8 mouse cellular contexts compared by ENCODE assay signal in genomic region chr8:70601271-70601649, GRCm38 (mm10). TPM values are rescaled to one million over a fixed set of nuclear protein-coding genes. Genes with fewer than 3 reads are reported as not detected.
DNase-seq lines count a peak whose midpoint lies in the region; ATAC-seq and TF ChIP-seq lines count a peak whose summit lies in the region.

No protein-coding gene starts in this region.

- TF ChIP-seq CTCF in cerebellum, adult 2 months (IDR thresholded peaks at IDR 0.05; ENCODE audit: borderline replicate concordance, insufficient read depth, low read depth, low read length) = no peak

- no peak for TF ChIP-seq POLR2A in cerebellum, adult 2 months (IDR thresholded peaks at IDR 0.05; ENCODE audit: borderline replicate concordance, insufficient read depth, low read length)

- peaks cover 5% of the 10 kb centered on the region; the same call in 1 of the 2 replicates for H3K4me1 ChIP-seq in cerebellum, adult 2 months (ENCODE audit: control insufficient read depth, insufficient read depth, low read length)
- H3K4me1 ChIP-seq in forebrain, embryonic 15.5 days = peaks cover 45% of the 10 kb centered on the region
- peaks cover 87% of the 10 kb centered on the region for H3K4me1 ChIP-seq in hindbrain, embryonic 13.5 days (replicated peaks)

- H3K9ac ChIP-seq in forebrain, embryonic 15.5 days (replicated peaks) = peak overlapping the region; percentile 26; the same call in 1 of the 2 replicates
- H3K9ac ChIP-seq in hindbrain, embryonic 13.5 days = peak overlapping the region; percentile 58; the same call in 1 of the 2 replicates

- ATAC-seq in forebrain, embryonic 15.5 days (replicated peaks) = peak; percentile 32
- ATAC-seq in hindbrain, embryonic 13.5 days (ENCODE audit: low FRiP score) = peak; percentile 28

- no peak overlapping the region for H3K27ac ChIP-seq in cerebellum, adult 2 months (ENCODE audit: insufficient read depth, low read length)
- peak overlapping the region; percentile 60 for H3K27ac ChIP-seq in forebrain, embryonic 15.5 days (replicated peaks)
- peak overlapping the region; percentile 92 for H3K27ac ChIP-seq in hindbrain, embryonic 13.5 days

- DNase-seq in adrenal gland, adult (ENCODE audit: inconsistent age in 2 of 2, low spot score in 1 of 2) = peak; percentile 93 to 96
- DNase-seq in cerebellum, adult 2 months = peak; percentile 80 to 86
- peak; percentile 78 to 85 for DNase-seq in layer of hippocampus, postnatal 14 days (ENCODE audit: low spot score in 2 of 2)
- peak; percentile 85 for DNase-seq in lung, postnatal 14 days
- peak; percentile 97 for DNase-seq in retina, postnatal 1 day
- DNase-seq in yolk sac, embryonic 10.5 days (ENCODE audit: low spot score) = peak; percentile 81

- WGBS in cerebellum, adult 2 months = 4% methylated on average over 26 of the region's 26 CpGs
- WGBS in forebrain, embryonic 15.5 days = 1% methylated on average over 26 of the region's 26 CpGs
- under 1% methylated on average over 26 of the region's 26 CpGs for WGBS in hindbrain, embryonic 13.5 days

- no peak overlapping the region for H3K4me3 ChIP-seq in cerebellum, adult 2 months (replicated peaks; ENCODE audit: insufficient read depth, low read depth, low read length)
- peak overlapping the region; percentile 19 for H3K4me3 ChIP-seq in forebrain, embryonic 15.5 days
- H3K4me3 ChIP-seq in hindbrain, embryonic 13.5 days = peak overlapping the region; percentile 19

- no peaks in the 10 kb centered on the region for H3K36me3 ChIP-seq in forebrain, embryonic 15.5 days
- peaks cover 22% of the 10 kb centered on the region for H3K36me3 ChIP-seq in hindbrain, embryonic 13.5 days

- H3K4me2 ChIP-seq in forebrain, embryonic 15.5 days (replicated peaks) = peak overlapping the region; percentile 38
- peak overlapping the region; percentile 52 for H3K4me2 ChIP-seq in hindbrain, embryonic 13.5 days

- no peaks in the 10 kb centered on the region for H3K27me3 ChIP-seq in cerebellum, adult 2 months (ENCODE audit: control insufficient read depth, insufficient read depth, low read length)
- H3K27me3 ChIP-seq in forebrain, embryonic 15.5 days = no peaks in the 10 kb centered on the region
- peaks cover 9% of the 10 kb centered on the region for H3K27me3 ChIP-seq in hindbrain, embryonic 13.5 days

- no peaks in the 10 kb centered on the region for H3K9me3 ChIP-seq in forebrain, embryonic 15.5 days
- H3K9me3 ChIP-seq in hindbrain, embryonic 13.5 days = no peaks in the 10 kb centered on the region

RNA-seq across cellular contexts. Expression of gene Isyna1, which starts 7.1 kb away (rescaled TPM):
- polyA plus RNA-seq in cerebellum, adult 2 months (2012; rRNA removed) = 55.3 and 61.4 TPM in 2 replicates
- 116 TPM in 2 replicates for polyA plus RNA-seq in forebrain, embryonic 15.5 days (2015; fragmentation: Nextera tagmentation; extraction: Ambion mirVana)
- polyA plus RNA-seq in hindbrain, embryonic 13.5 days (2015; fragmentation: Nextera tagmentation; extraction: Ambion mirVana) = 121 and 125 TPM in 2 replicates
- total RNA-seq in layer of hippocampus, postnatal 14 days (2021) = 10 to 100 TPM; 38.8 to 46.1 TPM

RNA-seq across cellular contexts. Expression of gene Ssbp4, which starts 7.4 kb away (rescaled TPM):
- 172 and 181 TPM in 2 replicates for polyA plus RNA-seq in cerebellum, adult 2 months (2012; rRNA removed)
- 114 TPM in 2 replicates for polyA plus RNA-seq in forebrain, embryonic 15.5 days (2015; fragmentation: Nextera tagmentation; extraction: Ambion mirVana)
- polyA plus RNA-seq in hindbrain, embryonic 13.5 days (2015; fragmentation: Nextera tagmentation; extraction: Ambion mirVana) = 122 and 132 TPM in 2 replicates
- total RNA-seq in layer of hippocampus, postnatal 14 days (2021) = 100 to 1,000 TPM; 253 to 259 TPM

RNA-seq across cellular contexts. Expression of gene Lrrc25, which starts 14.7 kb away (rescaled TPM):
- polyA plus RNA-seq in cerebellum, adult 2 months (2012; rRNA removed) = 0.30 and 0.33 TPM in 2 replicates
- polyA plus RNA-seq in forebrain, embryonic 15.5 days (2015; fragmentation: Nextera tagmentation; extraction: Ambion mirVana) = 0.74 and 1.3 TPM in 2 replicates
- 1.5 and 1.9 TPM in 2 replicates for polyA plus RNA-seq in hindbrain, embryonic 13.5 days (2015; fragmentation: Nextera tagmentation; extraction: Ambion mirVana)
- total RNA-seq in layer of hippocampus, postnatal 14 days (2021) = 1 to 10 TPM; 1.1 to 1.4 TPM

RNA-seq across cellular contexts. Expression of gene Gdf15, which starts 31.0 kb away (rescaled TPM):
- polyA plus RNA-seq in cerebellum, adult 2 months (2012; rRNA removed) = 0.28 and 0.51 TPM in 2 replicates
- not detected in 2 replicates for polyA plus RNA-seq in forebrain, embryonic 15.5 days (2015; fragmentation: Nextera tagmentation; extraction: Ambion mirVana)
- 0.12 and 0.14 TPM in 2 replicates for polyA plus RNA-seq in hindbrain, embryonic 13.5 days (2015; fragmentation: Nextera tagmentation; extraction: Ambion mirVana)
- not detected for total RNA-seq in layer of hippocampus, postnatal 14 days (2021)

RNA-seq across cellular contexts. Expression of gene Pgpep1, which starts 58.9 kb away (rescaled TPM):
- 28.3 and 32.5 TPM in 2 replicates for polyA plus RNA-seq in cerebellum, adult 2 months (2012; rRNA removed)
- polyA plus RNA-seq in forebrain, embryonic 15.5 days (2015; fragmentation: Nextera tagmentation; extraction: Ambion mirVana) = 63.6 and 70.2 TPM in 2 replicates
- polyA plus RNA-seq in hindbrain, embryonic 13.5 days (2015; fragmentation: Nextera tagmentation; extraction: Ambion mirVana) = 103 and 105 TPM in 2 replicates
- total RNA-seq in layer of hippocampus, postnatal 14 days (2021) = 10 to 100 TPM; 25.9 to 30.8 TPM
